Mouse (Mus musculus): ENCODE data around the gene Nkd2. TPM values are rescaled to one million over a fixed set of nuclear protein-coding genes. Genes with fewer than 3 reads are reported as not detected.
A peak's percentile ranks its signal among the peaks of the same experiment; 100 is the strongest.

Gene Nkd2
- total and polyA plus RNA-seq, 2 experiments from 2014 or later, result 5.7 to 14.3 TPM

DNA sequence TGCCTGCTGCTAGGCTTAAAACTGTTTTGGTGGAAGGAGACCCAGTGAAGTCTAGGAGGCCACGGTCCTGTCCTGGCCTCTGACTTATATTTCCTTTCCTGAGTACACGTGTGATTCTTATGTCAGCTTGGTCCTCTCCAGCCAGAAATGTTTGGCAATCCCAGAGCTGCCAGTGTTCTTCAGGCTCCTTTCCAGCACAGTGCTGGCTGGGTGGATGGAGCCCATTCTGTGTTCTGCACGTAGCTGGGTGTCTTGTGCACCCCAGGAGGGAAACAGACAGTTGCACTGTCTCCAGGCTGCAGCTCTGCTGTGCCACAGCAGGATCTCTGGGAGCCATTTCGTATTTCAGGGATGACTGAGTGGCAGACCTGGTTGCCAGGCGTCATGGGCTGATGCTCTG is 48.3 kb downstream of the Nkd2 start:
- peak overlapping the region; percentile 95 for H3K27ac ChIP-seq (ENCODE audit: low read depth)
- DNase-seq (ENCODE audit: low spot score), result no peak
- 71% methylated on average over 5 of the region's 5 CpGs for WGBS
- H3K4me1 ChIP-seq (ENCODE audit: control insufficient read depth, insufficient read depth), result peaks cover 6% of the 10 kb centered on the region
- no peaks in the 10 kb centered on the region for H3K27me3 ChIP-seq (ENCODE audit: control insufficient read depth, insufficient read depth, low read length)
- H3K4me3 ChIP-seq (ENCODE audit: low read depth, low read length), result no peak overlapping the region
- no peak for TF ChIP-seq CTCF (IDR thresholded peaks at IDR 0.05; ENCODE audit: low read depth)
- TF ChIP-seq EP300 (IDR thresholded peaks at IDR 0.05; ENCODE audit: low read depth), result no peak
- peaks cover 84% of the 10 kb centered on the region for H3K36me3 ChIP-seq (replicated peaks; ENCODE audit: control insufficient read depth, insufficient read depth, low read length)
- no peak overlapping the region for H3K4me2 ChIP-seq (ENCODE audit: low read depth, low read length)
- H3K9ac ChIP-seq (replicated peaks; ENCODE audit: low read depth, low read length), result no peak overlapping the region
- ATAC-seq (ENCODE audit: insufficient read depth, low read depth), result no peak
- H3K9me3 ChIP-seq (replicated peaks; ENCODE audit: control insufficient read depth, low read length), result no peaks in the 10 kb centered on the region

GRCm38 (mm10) chr13:73793171-73793570 is 54.3 kb downstream of the Nkd2 start:
- H3K4me2 ChIP-seq (ENCODE audit: low read depth, low read length), result no peak overlapping the region
- DNase-seq (ENCODE audit: low spot score) (no peak), ATAC-seq (ENCODE audit: insufficient read depth, low read depth) (no peak)
- no peaks in the 10 kb centered on the region for H3K9me3 ChIP-seq (replicated peaks; ENCODE audit: control insufficient read depth, low read length)
- WGBS, result 81% methylated on average over 5 of the region's 5 CpGs
- no peaks in the 10 kb centered on the region for H3K4me1 ChIP-seq (ENCODE audit: control insufficient read depth, insufficient read depth)
- no peak overlapping the region for H3K27ac ChIP-seq (ENCODE audit: low read depth)
- H3K27me3 ChIP-seq (ENCODE audit: control insufficient read depth, insufficient read depth, low read length), result no peaks in the 10 kb centered on the region
- no peak overlapping the region for H3K4me3 ChIP-seq (ENCODE audit: low read depth, low read length)
- H3K9ac ChIP-seq (replicated peaks; ENCODE audit: low read depth, low read length), result no peak overlapping the region
- H3K36me3 ChIP-seq (replicated peaks; ENCODE audit: control insufficient read depth, insufficient read depth, low read length), result peaks cover 86% of the 10 kb centered on the region
- TF ChIP-seq EP300 (IDR thresholded peaks at IDR 0.05; ENCODE audit: low read depth), result no peak
- no peak for TF ChIP-seq CTCF (IDR thresholded peaks at IDR 0.05; ENCODE audit: low read depth)

DNA sequence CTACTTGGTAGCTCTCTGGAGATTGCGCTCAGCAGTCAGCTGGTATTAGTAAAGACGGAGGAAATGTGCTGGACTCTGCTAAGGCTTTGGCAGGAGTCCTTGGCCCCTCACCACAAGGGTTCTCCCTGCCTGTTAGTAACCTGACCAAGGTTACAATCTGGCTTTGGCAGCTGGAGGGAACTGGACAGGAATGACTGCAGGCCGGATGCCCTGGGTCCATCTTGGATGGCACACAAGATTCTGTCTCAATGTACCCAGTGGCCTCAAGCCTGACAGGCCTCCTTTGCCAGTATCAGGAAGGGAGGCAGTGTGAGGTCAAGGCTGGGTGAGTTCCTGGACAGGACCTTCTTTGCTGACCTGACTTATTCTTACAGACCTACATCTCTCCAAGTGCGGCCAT is 55.3 kb downstream of the Nkd2 start:
- no peaks in the 10 kb centered on the region for H3K27me3 ChIP-seq (ENCODE audit: control insufficient read depth, insufficient read depth, low read length)
- no peak overlapping the region for H3K4me2 ChIP-seq (ENCODE audit: low read depth, low read length)
- H3K4me3 ChIP-seq (ENCODE audit: low read depth, low read length), result no peak overlapping the region
- H3K27ac ChIP-seq (ENCODE audit: low read depth), result 0 out of 2 replicates have a peak overlapping the region, but pooled peaks have one; percentile 17
- H3K4me1 ChIP-seq (ENCODE audit: control insufficient read depth, insufficient read depth), result no peaks in the 10 kb centered on the region
- ATAC-seq (ENCODE audit: insufficient read depth, low read depth) (no peak), DNase-seq (ENCODE audit: low spot score) (no peak)
- WGBS, result 92% methylated on average over 4 of the region's 4 CpGs
- no peak for TF ChIP-seq CTCF (IDR thresholded peaks at IDR 0.05; ENCODE audit: low read depth)
- no peak for TF ChIP-seq EP300 (IDR thresholded peaks at IDR 0.05; ENCODE audit: low read depth)
- no peak overlapping the region for H3K9ac ChIP-seq (replicated peaks; ENCODE audit: low read depth, low read length)
- H3K36me3 ChIP-seq (replicated peaks; ENCODE audit: control insufficient read depth, insufficient read depth, low read length), result peaks cover 86% of the 10 kb centered on the region
- H3K9me3 ChIP-seq (replicated peaks; ENCODE audit: control insufficient read depth, low read length), result no peaks in the 10 kb centered on the region

DNA sequence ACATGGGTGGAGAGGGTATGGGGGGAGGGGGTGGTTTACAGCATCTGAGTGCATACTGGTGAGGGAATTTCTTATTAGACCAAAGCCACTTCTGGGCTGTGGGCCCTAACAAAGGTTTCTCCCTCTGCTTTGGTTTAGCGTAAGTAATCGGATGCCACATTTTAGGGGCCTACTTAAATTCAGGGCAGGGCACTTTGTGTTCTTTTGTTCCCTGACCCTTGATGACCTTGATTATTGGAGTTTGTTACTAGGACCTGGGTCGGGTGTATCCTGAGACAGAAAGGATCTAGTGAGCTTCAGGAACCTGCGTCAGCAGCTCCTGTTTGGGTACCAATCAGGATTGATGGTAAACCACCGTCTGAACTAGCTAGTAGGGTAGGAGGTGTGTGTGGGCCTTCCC is 64.9 kb downstream of the Nkd2 start:
- 68% methylated on average over 5 of the region's 5 CpGs for WGBS
- no peak overlapping the region for H3K9ac ChIP-seq (replicated peaks; ENCODE audit: low read depth, low read length)
- peak overlapping the region; percentile 17; the same call in 1 of the 2 replicates for H3K27ac ChIP-seq (ENCODE audit: low read depth)
- DNase-seq (ENCODE audit: low spot score) (no peak), ATAC-seq (ENCODE audit: insufficient read depth, low read depth) (no peak)
- no peak overlapping the region for H3K4me2 ChIP-seq (ENCODE audit: low read depth, low read length)
- H3K27me3 ChIP-seq (ENCODE audit: control insufficient read depth, insufficient read depth, low read length), result no peaks in the 10 kb centered on the region
- H3K36me3 ChIP-seq (replicated peaks; ENCODE audit: control insufficient read depth, insufficient read depth, low read length), result peaks cover 40% of the 10 kb centered on the region
- no peak overlapping the region for H3K4me3 ChIP-seq (ENCODE audit: low read depth, low read length)
- TF ChIP-seq CTCF (IDR thresholded peaks at IDR 0.05; ENCODE audit: low read depth) (no peak), EP300 (IDR thresholded peaks at IDR 0.05; ENCODE audit: low read depth) (no peak)
- no peaks in the 10 kb centered on the region for H3K9me3 ChIP-seq (replicated peaks; ENCODE audit: control insufficient read depth, low read length)
- peaks cover 15% of the 10 kb centered on the region; the same call in 1 of the 2 replicates for H3K4me1 ChIP-seq (ENCODE audit: control insufficient read depth, insufficient read depth)

- Histone ChIP-seq H3K9me3 (replicated peaks; ENCODE audit: control insufficient read depth, low read length) (no peaks in the 10 kb centered on the region), H3K4me2 (ENCODE audit: low read depth, low read length) (no peak overlapping the region), H3K4me1 (ENCODE audit: control insufficient read depth, insufficient read depth) (peaks cover 38% of the 10 kb centered on the region), H3K4me3 (ENCODE audit: low read depth, low read length) (no peak overlapping the region), H3K27me3 (ENCODE audit: control insufficient read depth, insufficient read depth, low read length) (no peaks in the 10 kb centered on the region), H3K27ac (ENCODE audit: low read depth) (peak overlapping the region; percentile 5; the same call in 1 of the 2 replicates), H3K36me3 (replicated peaks; ENCODE audit: control insufficient read depth, insufficient read depth, low read length) (peaks cover 10% of the 10 kb centered on the region; the same call in 1 of the 2 replicates), H3K9ac (replicated peaks; ENCODE audit: low read depth, low read length) (no peak overlapping the region)
- 71% methylated on average over 3 of the region's 3 CpGs for WGBS
- TF ChIP-seq CTCF (IDR thresholded peaks at IDR 0.05; ENCODE audit: low read depth) (no peak), EP300 (IDR thresholded peaks at IDR 0.05; ENCODE audit: low read depth) (no peak)
- no peak for DNase-seq (ENCODE audit: low spot score)
- no peak for ATAC-seq (ENCODE audit: insufficient read depth, low read depth)
Measured at GRCm38 (mm10) chr13:73777578-73777977, 69.9 kb downstream of the Nkd2 start.

DNA sequence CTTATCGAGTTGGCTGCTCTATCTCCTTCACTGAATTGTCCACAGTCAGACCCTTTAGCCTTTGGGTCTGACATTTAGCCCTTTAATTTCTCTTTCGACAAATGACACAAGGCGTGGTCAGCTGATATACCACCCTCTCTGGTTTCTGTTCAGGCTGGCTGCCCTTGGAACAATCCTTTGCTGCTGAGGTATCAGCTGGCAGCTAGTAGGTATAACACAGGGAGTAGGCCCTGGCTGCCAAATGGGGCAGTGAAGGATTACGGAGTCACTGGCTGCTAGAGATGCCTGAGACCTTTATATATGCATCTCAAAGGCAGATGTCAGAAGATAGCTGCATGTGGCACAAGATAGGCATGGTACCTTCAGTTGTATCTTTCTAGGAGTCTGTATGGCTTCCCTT is 71.6 kb downstream of the Nkd2 start:
- DNase-seq (ENCODE audit: low spot score), result no peak
- Histone ChIP-seq H3K4me3 (ENCODE audit: low read depth, low read length) (no peak overlapping the region), H3K4me2 (ENCODE audit: low read depth, low read length) (no peak overlapping the region), H3K27me3 (ENCODE audit: control insufficient read depth, insufficient read depth, low read length) (no peaks in the 10 kb centered on the region), H3K4me1 (ENCODE audit: control insufficient read depth, insufficient read depth) (peaks cover 49% of the 10 kb centered on the region), H3K9me3 (replicated peaks; ENCODE audit: control insufficient read depth, low read length) (no peaks in the 10 kb centered on the region), H3K36me3 (replicated peaks; ENCODE audit: control insufficient read depth, insufficient read depth, low read length) (peaks cover 10% of the 10 kb centered on the region; the same call in 1 of the 2 replicates), H3K27ac (ENCODE audit: low read depth) (peak overlapping the region; percentile 32), H3K9ac (replicated peaks; ENCODE audit: low read depth, low read length) (no peak overlapping the region)
- ATAC-seq (ENCODE audit: insufficient read depth, low read depth), result no peak
- TF ChIP-seq EP300 (IDR thresholded peaks at IDR 0.05; ENCODE audit: low read depth), result no peak
- WGBS, result 44% methylated on average over 4 of the region's 4 CpGs
